Mouse (Mus musculus) right cerebral cortex, postnatal 10 days (tissue): ENCODE results near the gene Milr1.
"Not testable (repeated sequence)": the region's sequence is repeated elsewhere in the genome, so short reads cannot be mapped to it uniquely, and the experiment has no call there.

Experiments
- DNase-seq, 2 experiments: peaks; one replicate each; pipeline ENCODE4 v3.0.0; 2021; ENCODE audit warnings: low spot score in 2 of 2

Gene Milr1

DNA sequence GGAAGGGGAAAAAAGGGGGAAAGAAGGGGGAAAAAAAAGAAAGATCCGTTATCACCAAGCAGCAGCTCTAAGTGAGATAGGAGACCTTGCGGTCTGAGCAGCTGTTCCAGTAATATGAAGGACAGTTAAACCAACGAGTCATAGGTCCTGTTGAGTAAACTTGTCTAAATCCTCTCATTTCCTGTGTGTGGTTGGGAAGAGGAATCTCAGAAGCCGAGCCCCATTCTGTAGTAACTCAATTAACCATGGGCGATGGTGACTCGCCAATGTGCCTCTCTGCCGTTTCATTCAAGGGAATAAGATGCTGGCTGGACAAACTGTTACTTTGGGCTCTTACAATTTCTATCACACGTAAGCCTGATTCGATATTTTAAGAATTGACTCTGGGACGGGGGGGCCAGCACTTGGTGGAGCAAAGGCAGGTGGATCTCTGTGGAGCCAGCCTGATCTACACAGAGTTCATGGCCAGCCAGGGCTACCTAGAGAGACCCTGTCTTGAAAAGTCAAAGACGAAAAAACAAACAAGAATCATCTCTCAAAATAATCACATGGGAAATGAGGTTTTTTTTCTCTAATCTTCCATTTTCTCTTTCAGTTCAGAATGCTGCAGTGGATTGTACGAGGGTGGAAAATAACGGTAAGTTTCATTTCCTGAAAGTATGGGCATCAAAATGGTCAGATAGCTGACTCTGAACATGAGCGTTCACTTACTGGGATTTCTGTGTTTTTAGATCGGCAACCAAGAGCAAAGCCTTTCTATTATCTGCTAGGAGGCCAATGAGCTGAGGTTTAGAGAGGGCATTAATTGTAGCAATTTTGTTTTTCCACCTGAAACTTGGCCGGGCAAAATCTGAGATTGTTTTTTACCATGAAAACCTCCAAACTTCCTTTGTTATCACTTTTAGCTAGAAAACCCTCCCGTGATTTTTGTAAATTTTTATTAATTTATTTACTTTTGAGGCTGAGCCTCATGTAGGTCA lies at the start of gene Milr1:
Milr1 (plus strand) TSS at position 188 of the 980 bp plus-strand sequence.
- no peak for DNase-seq

DNA sequence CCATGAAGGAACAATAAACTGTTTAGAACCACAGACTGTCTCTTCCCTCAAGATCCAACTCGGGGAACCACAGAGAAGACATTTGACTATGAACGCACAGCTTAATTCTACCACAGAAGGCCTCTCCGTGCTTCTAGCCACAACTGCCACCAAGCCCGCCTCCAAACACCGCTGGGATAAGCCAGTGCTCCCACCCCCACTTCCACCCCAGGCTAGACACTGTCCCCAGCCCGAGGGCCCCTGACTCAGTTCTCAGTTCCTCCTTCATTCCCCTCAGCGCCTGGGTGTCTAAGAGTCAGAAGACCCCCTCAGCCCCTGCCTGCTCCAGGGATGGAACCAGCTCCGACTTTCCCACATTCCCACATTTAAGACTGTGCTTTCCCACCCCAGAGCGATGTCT lies 49.4 kb upstream of the Milr1 start:
- no peak for DNase-seq

- DNase-seq: no peak
Measured at GRCm38 (mm10) chr11:106702584-106702983, 48.4 kb upstream of the Milr1 start.

- no peak for DNase-seq
Measured at GRCm38 (mm10) chr11:106703931-106704330, 47.1 kb upstream of the Milr1 start.

DNA sequence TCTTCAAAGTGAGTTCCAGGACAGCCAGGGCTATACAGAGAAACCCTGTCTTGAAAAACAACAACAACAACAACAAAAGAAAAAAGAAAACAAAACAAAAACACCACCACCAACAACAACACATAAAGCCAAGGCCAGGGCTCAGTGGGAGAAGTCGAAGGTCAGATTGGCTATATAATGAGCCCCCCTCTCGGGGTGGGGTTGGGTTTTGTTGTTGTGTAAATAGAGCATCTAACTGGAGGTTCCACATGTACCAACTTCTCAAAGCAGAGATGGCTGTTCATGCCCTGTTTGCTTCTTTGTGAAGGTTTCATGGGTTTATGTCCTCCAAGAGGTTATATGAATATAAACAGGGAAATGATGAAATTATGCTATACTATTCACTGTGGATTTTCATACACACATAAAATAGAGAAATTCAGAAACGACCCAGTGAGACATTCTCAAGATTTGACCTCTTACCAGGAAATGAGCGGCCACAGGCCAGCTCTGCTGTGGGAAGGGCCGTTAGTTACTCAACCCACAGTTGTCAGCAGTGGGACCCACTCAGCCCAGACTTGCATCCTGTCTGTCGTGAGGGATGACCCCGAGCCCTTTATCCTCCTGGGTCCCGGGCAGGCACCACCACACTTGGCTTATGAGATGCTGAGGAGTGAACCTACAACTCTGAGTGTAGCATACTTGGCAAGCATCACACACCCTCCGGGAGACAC lies 46.5 kb upstream of the Milr1 start:
- DNase-seq: no peak

- no peak for DNase-seq
Measured at GRCm38 (mm10) chr11:106706212-106706611, 44.8 kb upstream of the Milr1 start.

- no peak for DNase-seq
Measured at GRCm38 (mm10) chr11:106707085-106707484, 43.9 kb upstream of the Milr1 start.

- DNase-seq: no peak
Measured at GRCm38 (mm10) chr11:106707866-106708265, 43.2 kb upstream of the Milr1 start.

DNA sequence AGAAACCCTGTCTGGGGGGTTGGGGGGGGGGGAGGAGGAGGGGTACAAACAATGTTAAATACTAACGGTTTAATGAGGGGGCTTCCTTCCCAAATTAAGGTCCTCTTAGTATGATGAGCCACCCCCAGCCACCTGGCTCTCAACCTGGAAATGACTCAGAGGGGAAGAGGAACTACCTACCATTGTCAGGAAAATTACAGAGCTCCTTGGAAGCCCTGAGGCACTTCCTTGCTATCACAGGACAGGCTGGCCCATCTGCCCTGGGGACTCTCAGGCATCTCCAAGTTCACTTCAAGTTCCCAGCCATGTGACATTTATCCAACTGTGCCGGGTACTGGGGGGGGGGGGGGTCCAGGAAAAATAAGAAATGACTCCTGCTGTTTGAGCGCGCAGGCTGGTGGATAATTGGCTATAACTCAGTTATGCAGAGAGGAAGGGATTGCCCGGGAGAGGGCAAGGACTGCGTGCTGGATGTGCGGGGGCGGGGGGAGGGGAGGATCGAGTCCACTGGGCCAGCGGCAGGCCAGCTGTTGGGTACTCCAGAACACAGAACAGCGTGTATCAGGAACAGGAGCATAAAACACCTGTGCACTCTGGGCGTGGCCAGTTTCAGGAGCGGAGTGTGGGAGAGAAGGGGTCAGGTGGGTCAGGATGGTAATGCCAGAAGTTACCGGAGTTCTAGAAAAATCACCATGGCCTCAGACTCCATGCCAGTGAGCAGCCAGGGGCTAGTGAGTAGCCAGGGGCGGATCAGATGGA lies 41.6 kb upstream of the Milr1 start:
- no peak for DNase-seq

- DNase-seq: no peak
Measured at GRCm38 (mm10) chr11:106710789-106711188, 40.2 kb upstream of the Milr1 start.

DNA sequence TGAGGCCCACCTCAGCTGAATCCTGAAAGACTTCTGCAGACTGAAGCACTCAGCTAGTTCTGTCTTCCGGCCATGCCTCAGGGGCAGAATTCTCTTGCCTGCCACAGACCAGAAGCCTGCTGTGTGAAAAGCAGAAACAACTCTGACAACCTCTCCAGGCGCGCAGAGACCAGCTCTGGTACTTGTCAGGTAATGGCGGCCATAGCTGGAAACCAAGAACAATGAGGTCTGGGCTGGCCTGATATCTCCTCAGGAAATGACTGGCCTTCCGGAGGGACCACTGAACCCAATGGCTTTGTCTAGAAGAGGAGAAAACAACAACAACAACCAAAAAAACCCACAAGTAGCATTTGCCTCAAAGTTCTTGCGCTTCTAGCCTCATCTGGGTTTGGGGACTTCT lies 36.0 kb upstream of the Milr1 start:
- peak; percentile 26 to 35 for DNase-seq

DNA sequence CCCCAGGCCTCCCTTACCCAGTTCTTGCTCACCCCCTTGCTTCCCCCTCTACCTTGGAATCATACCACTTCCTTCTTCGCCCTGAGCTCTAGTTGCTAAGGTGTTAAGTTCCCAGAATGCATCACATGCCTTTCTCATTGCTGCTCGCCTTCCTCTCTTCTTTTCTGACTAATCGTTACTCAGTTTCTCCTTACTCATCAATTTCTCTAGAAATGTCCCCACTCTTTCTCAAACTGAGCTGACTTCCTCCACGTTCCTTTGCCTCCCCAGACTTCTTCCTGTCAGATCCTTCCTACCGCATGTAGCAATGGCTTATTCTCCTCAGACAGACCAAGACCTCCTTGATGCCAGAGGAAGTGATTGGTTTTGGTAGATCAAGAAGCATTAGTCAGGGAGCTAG lies 34.5 kb upstream of the Milr1 start:
- no peak for DNase-seq

GRCm38 (mm10) chr11:106720379-106720778 lies 30.6 kb upstream of the Milr1 start:
- DNase-seq: no peak

GRCm38 (mm10) chr11:106722831-106723361 lies 28.1 kb upstream of the Milr1 start:
- no peak for DNase-seq

DNA sequence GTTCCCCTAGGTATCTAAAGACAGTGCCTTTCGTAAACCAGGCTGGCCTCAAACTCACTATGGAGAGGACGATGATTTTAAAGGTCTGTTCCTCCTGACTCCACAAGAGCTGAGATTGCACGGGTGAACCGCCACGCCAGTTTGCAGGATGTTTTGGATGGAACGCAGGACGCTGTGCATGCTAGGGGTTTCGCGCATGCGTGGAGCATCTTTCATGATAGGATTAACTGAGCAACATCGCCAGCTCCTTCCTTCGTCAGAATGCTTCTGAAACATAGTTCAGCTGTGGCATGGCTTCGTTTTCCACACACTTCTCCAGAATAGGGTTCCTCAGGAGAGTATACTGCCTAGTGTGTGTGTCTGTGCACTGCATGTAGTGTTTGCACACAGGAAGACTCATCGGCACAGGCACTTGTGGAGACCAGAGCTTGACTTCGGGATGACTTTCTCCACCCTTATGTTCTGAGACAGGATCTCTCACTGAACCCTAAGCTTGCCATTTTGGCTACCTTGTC lies 27.4 kb upstream of the Milr1 start:
- DNase-seq: peak in 1 of 2 experiments; percentile 32

GRCm38 (mm10) chr11:106724176-106724915 lies 26.7 kb upstream of the Milr1 start:
- no peak for DNase-seq

DNA sequence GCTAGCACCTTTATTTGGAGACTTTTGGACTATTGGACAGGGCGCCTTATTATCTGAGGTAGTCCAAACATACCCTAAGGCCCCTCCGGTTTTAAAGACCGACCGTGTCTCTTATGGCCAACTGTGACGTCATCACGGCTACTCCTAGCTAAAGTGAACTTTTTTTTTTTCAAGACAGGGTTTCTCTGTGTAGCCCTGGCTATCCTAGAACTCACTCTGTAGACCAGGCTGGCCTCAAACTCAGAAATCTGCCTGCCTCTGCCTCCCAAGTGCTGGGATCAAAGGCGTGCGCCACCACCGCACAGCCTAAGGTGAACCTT lies 26.1 kb upstream of the Milr1 start:
- not testable (repeated sequence) for DNase-seq

GRCm38 (mm10) chr11:106727967-106728366 lies 23.1 kb upstream of the Milr1 start:
- DNase-seq: no peak

GRCm38 (mm10) chr11:106728402-106729366 lies 22.3 kb upstream of the Milr1 start:
- DNase-seq: no peak

DNA sequence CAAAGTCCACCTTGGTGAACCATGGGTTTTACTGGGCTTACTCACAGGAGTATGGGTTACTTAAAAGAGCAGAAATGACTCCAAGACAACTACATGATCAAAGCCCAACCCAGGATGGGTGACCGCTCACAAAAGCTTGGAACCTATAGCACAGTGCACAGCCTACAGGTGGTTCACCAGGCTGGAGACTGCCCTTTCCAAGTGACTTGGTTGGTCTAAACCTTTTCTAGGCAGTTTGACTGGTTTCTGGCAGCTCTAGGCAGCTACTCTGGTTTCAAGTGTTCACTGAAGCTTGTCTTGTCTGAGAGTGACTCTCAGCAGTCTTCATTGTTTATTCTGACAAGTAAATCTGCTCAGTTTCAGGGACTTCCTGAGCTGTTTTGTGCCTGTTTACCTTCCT lies 21.4 kb upstream of the Milr1 start:
- DNase-seq: no peak
